Mouse (Mus musculus): ENCODE data around the gene Trarg1. TPM values are rescaled to one million over a fixed set of nuclear protein-coding genes. Genes with fewer than 3 reads are reported as not detected.

The Trarg1 gene
- polyA plus RNA-seq, 1 experiment from 2014 or later = 1.3 TPM

DNA sequence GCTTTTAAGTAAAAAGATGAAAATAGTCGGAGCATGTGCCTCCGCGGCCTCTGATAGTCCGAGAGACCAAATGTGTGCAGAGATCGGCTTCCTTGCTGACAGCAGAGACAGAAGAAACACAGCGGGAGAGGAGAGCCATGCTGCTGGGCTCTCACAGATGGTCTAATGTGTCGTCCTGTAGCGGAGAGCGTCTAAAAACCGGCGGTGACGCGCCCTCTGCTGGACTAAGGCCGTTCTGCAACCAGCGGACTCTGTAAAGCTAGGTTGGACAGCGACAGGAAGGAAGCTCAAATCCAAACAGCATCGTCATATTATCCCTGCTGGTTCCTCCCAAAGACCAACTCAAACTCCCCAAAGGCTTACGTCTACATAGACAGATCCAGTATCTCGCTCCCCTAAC lies 33.7 kb upstream of the Trarg1 start:
- H3K9me3 ChIP-seq (replicated peaks; ENCODE audit: low read length) = no peaks in the 10 kb centered on the region
- no peaks in the 10 kb centered on the region for H3K36me3 ChIP-seq (ENCODE audit: insufficient read depth, low read length)
- H3K4me3 ChIP-seq (replicated peaks; ENCODE audit: low read depth, low read length) = peak overlapping the region; percentile 11; the same call in 1 of the 2 replicates
- peak; percentile 40; the same call in 1 of the 2 replicates for ATAC-seq (replicated peaks; ENCODE audit: low FRiP score, low read depth)
- DNase-seq (ENCODE audit: low spot score) = peak; percentile 95
- no peaks in the 10 kb centered on the region for H3K27me3 ChIP-seq (ENCODE audit: insufficient read depth, low read length)
- peak; percentile 97 for TF ChIP-seq CTCF (IDR thresholded peaks at IDR 0.05; ENCODE audit: low read depth)
- WGBS = 0% methylated on average over 19 of the region's 19 CpGs
- H3K27ac ChIP-seq = no peak overlapping the region
- H3K9ac ChIP-seq (ENCODE audit: low read depth, low read length) = no peak overlapping the region
- no peaks in the 10 kb centered on the region; the same call in 1 of the 2 replicates for H3K4me1 ChIP-seq (replicated peaks; ENCODE audit: insufficient read depth, low read length)
- peak overlapping the region; percentile 58 for H3K4me2 ChIP-seq (ENCODE audit: low read length)

DNA sequence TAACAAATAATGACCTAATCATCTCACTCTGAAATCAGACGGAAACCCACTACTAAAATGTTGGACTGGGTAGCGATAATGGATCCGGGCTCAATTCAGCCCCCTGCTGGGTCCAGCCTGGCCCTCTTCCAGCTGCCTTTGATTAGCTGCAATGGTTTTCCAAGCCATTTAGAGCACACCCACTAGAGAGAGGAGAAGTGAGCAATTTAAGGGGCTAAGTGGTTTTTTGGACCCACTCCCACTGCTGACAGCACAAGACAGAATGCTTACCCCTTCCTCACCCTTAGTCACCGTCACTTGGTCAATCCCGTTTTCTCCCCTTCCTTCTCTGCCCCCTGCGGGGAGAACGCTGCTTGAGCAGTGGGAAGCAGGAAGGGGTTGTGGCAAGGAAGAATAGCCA lies 32.5 kb upstream of the Trarg1 start:
- no peaks in the 10 kb centered on the region for H3K36me3 ChIP-seq (ENCODE audit: insufficient read depth, low read length)
- ATAC-seq (replicated peaks; ENCODE audit: low FRiP score, low read depth) (no peak), DNase-seq (ENCODE audit: low spot score) (no peak)
- no peaks in the 10 kb centered on the region; the same call in 1 of the 2 replicates for H3K4me1 ChIP-seq (replicated peaks; ENCODE audit: insufficient read depth, low read length)
- no peak for TF ChIP-seq CTCF (IDR thresholded peaks at IDR 0.05; ENCODE audit: low read depth)
- peak overlapping the region; percentile 39 for H3K4me2 ChIP-seq (ENCODE audit: low read length)
- H3K4me3 ChIP-seq (replicated peaks; ENCODE audit: low read depth, low read length) = no peak overlapping the region
- no peak overlapping the region; the same call in 1 of the 2 replicates for H3K9ac ChIP-seq (ENCODE audit: low read depth, low read length)
- no peaks in the 10 kb centered on the region for H3K9me3 ChIP-seq (replicated peaks; ENCODE audit: low read length)
- whole genome bisulfite sequencing = 11% methylated on average over 7 of the region's 7 CpGs
- no peaks in the 10 kb centered on the region for H3K27me3 ChIP-seq (ENCODE audit: insufficient read depth, low read length)
- H3K27ac ChIP-seq = no peak overlapping the region

GRCm38 (mm10) chr11:76647500-76647899 lies 32.1 kb upstream of the Trarg1 start:
- Histone ChIP-seq H3K27ac (no peak overlapping the region), H3K27me3 (ENCODE audit: insufficient read depth, low read length) (no peaks in the 10 kb centered on the region), H3K4me1 (replicated peaks; ENCODE audit: insufficient read depth, low read length) (no peaks in the 10 kb centered on the region; the same call in 1 of the 2 replicates), H3K36me3 (ENCODE audit: insufficient read depth, low read length) (no peaks in the 10 kb centered on the region), H3K4me3 (replicated peaks; ENCODE audit: low read depth, low read length) (no peak overlapping the region), H3K9me3 (replicated peaks; ENCODE audit: low read length) (no peaks in the 10 kb centered on the region), H3K9ac (ENCODE audit: low read depth, low read length) (no peak overlapping the region; the same call in 1 of the 2 replicates), H3K4me2 (ENCODE audit: low read length) (peak overlapping the region; percentile 39)
- 3% methylated on average over 9 of the region's 9 CpGs for WGBS
- TF ChIP-seq CTCF (IDR thresholded peaks at IDR 0.05; ENCODE audit: low read depth) = peak; percentile 87
- ATAC-seq (replicated peaks; ENCODE audit: low FRiP score, low read depth) (no peak), DNase-seq (ENCODE audit: low spot score) (peak; percentile 86)

DNA sequence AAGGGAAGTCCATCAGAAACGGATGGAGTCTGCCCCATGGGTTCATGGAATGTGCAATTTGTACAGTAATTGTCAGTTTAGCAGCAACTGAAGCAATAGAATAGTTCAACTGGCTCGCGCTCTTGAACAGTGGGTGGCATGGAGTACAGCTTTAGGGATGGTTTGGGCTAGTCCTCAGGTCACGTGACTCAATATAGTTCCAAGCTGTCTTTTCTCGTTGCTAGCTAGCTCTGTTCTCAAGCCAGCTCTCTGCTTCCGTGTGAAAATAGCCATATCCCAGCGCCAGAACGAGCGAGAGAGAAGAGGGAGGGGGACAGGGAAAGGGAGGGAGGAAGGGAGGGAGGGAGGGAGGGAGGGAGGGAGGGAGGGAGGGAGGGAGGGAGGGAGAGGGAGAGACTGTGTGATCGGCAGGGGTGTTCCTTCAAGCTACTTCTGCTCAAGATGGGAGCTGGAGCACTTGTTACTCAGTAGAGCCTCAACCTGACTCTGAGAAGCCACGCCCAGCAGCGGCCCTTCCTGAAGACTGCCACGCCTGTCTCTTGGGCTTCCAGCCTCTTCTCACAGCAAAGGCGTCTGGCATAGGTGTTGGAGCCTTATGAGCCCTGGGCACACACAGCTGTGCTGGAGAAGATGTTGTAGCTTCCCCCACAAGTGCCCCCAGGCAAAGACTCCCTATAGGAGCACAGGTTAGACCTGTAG lies 28.6 kb upstream of the Trarg1 start:
- no peaks in the 10 kb centered on the region for H3K36me3 ChIP-seq (ENCODE audit: insufficient read depth, low read length)
- WGBS = 56% methylated on average over 14 of the region's 14 CpGs
- no peak overlapping the region for H3K4me3 ChIP-seq (replicated peaks; ENCODE audit: low read depth, low read length)
- no peak for DNase-seq (ENCODE audit: low spot score)
- no peaks in the 10 kb centered on the region; the same call in 1 of the 2 replicates for H3K4me1 ChIP-seq (replicated peaks; ENCODE audit: insufficient read depth, low read length)
- no peaks in the 10 kb centered on the region for H3K9me3 ChIP-seq (replicated peaks; ENCODE audit: low read length)
- TF ChIP-seq CTCF (IDR thresholded peaks at IDR 0.05; ENCODE audit: low read depth) = no peak
- ATAC-seq (replicated peaks; ENCODE audit: low FRiP score, low read depth) = no peak
- H3K9ac ChIP-seq (ENCODE audit: low read depth, low read length) = no peak overlapping the region
- no peak overlapping the region for H3K4me2 ChIP-seq (ENCODE audit: low read length)
- no peaks in the 10 kb centered on the region for H3K27me3 ChIP-seq (ENCODE audit: insufficient read depth, low read length)
- no peak overlapping the region for H3K27ac ChIP-seq

GRCm38 (mm10) chr11:76652838-76653334 lies 26.7 kb upstream of the Trarg1 start:
- Histone ChIP-seq H3K9ac (ENCODE audit: low read depth, low read length) (no peak overlapping the region), H3K4me3 (replicated peaks; ENCODE audit: low read depth, low read length) (no peak overlapping the region), H3K4me1 (replicated peaks; ENCODE audit: insufficient read depth, low read length) (no peaks in the 10 kb centered on the region), H3K36me3 (ENCODE audit: insufficient read depth, low read length) (no peaks in the 10 kb centered on the region), H3K9me3 (replicated peaks; ENCODE audit: low read length) (no peaks in the 10 kb centered on the region), H3K4me2 (ENCODE audit: low read length) (no peak overlapping the region), H3K27me3 (ENCODE audit: insufficient read depth, low read length) (no peaks in the 10 kb centered on the region), H3K27ac (no peak overlapping the region)
- DNase-seq (ENCODE audit: low spot score) = no peak
- no peak for TF ChIP-seq CTCF (IDR thresholded peaks at IDR 0.05; ENCODE audit: low read depth)
- 28% methylated on average over 3 of the region's 3 CpGs for WGBS
- no peak for ATAC-seq (replicated peaks; ENCODE audit: low FRiP score, low read depth)

- no peak overlapping the region for H3K27ac ChIP-seq
- H3K4me2 ChIP-seq (ENCODE audit: low read length) = peak overlapping the region; percentile 42
- peak; percentile 90 for DNase-seq (ENCODE audit: low spot score)
- no peak overlapping the region for H3K9ac ChIP-seq (ENCODE audit: low read depth, low read length)
- TF ChIP-seq CTCF (IDR thresholded peaks at IDR 0.05; ENCODE audit: low read depth) = peak; percentile 85
- WGBS = 6% methylated on average over 10 of the region's 10 CpGs
- no peaks in the 10 kb centered on the region for H3K27me3 ChIP-seq (ENCODE audit: insufficient read depth, low read length)
- H3K4me1 ChIP-seq (replicated peaks; ENCODE audit: insufficient read depth, low read length) = no peaks in the 10 kb centered on the region
- H3K9me3 ChIP-seq (replicated peaks; ENCODE audit: low read length) = no peaks in the 10 kb centered on the region
- H3K36me3 ChIP-seq (ENCODE audit: insufficient read depth, low read length) = no peaks in the 10 kb centered on the region
- no peak for ATAC-seq (replicated peaks; ENCODE audit: low FRiP score, low read depth)
- H3K4me3 ChIP-seq (replicated peaks; ENCODE audit: low read depth, low read length) = no peak overlapping the region
Observed at GRCm38 (mm10) chr11:76655106-76655505, 24.5 kb upstream of the Trarg1 start.

All from kidney, postnatal 0 days (tissue).